Mouse (Mus musculus) layer of hippocampus, adult 18-20 months (tissue): ENCODE data around the gene Bmp5. TPM values are rescaled to one million over a fixed set of nuclear protein-coding genes. Genes with fewer than 3 reads are reported as not detected.

Source experiments
- DNase-seq, 2 experiments: peaks; one replicate each; pipeline ENCODE4 v3.0.0; 2022; ENCODE audit warnings: low spot score in 2 of 2
- total RNA-seq, 2 experiments: library from RNA; stranded (reverse); gene quantifications; 2 replicates each; pipeline ENCODE4 v1.2.3; 2021

Bmp5 gene
- total RNA-seq, 2 experiments from 2014 or later: 1.1 to 1.3 TPM

DNA sequence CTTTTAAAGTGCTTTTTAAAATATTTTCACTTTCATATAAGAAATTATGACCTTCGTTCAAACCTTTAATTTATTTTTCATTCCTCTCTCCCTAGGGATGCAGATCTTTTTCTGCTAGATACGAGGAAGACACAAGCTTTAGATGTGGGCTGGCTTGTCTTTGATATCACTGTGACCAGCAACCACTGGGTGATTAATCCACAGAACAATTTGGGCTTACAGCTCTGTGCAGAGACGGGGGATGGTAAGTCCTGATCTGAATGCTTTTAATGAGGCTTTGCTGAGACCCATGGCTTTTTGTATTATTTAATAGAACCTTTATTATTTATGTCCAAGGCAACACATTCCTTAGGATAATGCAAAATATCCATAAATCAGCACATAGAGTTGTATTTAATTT lies 64.3 kb downstream of the Bmp5 start:
- DNase-seq: no peak

DNA sequence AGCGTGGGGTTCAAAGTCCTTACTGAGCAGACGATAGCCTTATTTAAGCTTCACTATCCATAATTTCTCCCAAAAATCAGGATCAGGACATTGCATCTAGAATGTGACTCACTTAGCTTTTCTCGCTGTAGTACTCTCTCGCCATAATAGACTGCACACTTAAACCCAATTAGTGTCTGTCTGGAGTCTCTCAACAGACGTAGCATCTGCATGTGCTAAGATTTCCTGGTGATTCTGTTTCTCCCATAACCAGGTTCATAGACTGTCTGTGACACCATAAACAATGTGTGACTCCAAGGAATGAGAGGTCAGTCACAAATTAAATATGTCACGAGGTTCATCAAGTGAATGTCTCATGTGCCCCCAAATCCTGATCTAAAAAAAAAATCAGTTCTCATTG lies 65.7 kb downstream of the Bmp5 start:
- DNase-seq: no peak

DNA sequence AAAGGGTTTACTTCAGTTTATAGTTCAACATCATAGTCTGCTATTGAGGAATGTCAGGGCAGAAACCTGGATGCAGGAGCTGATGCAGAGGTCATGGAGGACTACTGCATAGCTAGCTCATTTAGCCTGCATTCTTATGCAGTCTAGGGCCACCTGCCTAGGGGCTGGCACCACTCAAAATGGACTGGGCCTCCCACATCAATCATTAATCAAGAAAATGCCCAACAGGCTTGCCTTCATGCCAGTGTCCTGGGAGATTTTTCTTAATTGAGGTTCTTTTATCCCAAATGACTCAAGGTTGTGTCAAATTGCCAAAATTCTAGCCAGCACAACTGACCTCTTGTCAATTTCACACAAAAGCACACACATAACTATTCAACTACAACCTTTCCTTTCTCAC lies 70.8 kb downstream of the Bmp5 start:
- no peak for DNase-seq

DNA sequence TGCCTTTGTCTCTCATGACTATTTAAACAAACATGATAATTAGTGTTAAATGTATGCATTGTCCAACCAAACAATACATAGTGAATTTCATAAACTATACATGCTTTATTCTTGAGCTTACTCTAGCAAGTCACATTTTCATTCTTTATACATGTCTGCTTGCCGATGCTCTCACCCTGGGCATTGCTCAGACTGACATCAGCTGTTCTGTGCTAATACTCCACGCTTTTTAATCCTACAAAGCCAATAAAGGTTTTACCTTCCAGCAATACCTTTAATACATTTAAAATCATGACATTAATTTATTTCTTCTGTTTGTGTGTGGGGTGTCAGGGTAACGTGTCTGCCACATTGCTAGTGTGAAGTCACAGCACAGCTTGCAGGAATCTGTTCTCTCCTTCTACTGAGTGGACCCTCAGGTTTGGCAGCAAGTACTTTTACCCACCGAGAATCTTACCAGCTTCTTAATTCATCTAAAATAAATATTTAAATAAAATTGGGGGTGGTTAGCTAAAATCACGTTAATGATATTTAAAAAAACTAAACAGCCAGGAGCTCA lies 75.6 kb downstream of the Bmp5 start:
- DNase-seq: no peak

DNA sequence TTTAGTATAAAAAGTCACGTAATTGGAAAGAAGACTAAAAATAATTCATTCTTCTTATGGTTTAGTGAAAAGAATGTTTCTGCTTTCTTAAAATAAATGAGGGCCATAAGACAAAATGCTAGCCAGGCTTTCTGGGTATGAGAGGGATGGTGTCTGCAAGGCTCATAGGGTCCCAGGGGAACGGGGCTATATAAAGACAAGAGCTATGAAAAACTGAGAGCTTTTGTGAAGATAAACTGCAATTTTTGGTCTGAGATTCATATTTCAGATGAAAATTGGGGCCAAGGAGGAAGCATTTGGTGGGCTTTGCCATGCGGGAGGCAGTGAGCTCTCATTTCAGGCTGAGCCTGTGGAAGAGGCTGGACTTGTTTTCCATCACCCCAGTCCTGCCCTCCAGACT lies 83.0 kb downstream of the Bmp5 start:
- DNase-seq: no peak

DNA sequence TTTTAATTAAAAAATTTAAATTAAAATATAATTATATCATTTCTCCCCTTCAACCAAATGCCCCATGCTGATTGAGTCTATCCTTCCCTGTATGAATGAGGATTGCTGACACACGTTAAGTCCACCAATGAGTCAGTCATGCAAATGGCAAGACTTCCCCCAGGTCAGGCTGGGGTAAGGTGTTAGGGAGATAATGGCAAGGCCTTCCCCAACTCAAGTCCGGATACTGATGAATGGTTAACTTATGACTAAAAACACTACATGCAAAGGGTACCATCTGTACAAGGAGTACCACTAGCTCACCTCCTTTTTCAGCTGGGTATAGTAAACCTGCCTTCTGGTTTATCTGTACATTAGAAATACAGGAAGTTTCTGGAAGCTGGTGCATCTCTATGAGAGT lies 83.8 kb downstream of the Bmp5 start:
- no peak for DNase-seq

DNA sequence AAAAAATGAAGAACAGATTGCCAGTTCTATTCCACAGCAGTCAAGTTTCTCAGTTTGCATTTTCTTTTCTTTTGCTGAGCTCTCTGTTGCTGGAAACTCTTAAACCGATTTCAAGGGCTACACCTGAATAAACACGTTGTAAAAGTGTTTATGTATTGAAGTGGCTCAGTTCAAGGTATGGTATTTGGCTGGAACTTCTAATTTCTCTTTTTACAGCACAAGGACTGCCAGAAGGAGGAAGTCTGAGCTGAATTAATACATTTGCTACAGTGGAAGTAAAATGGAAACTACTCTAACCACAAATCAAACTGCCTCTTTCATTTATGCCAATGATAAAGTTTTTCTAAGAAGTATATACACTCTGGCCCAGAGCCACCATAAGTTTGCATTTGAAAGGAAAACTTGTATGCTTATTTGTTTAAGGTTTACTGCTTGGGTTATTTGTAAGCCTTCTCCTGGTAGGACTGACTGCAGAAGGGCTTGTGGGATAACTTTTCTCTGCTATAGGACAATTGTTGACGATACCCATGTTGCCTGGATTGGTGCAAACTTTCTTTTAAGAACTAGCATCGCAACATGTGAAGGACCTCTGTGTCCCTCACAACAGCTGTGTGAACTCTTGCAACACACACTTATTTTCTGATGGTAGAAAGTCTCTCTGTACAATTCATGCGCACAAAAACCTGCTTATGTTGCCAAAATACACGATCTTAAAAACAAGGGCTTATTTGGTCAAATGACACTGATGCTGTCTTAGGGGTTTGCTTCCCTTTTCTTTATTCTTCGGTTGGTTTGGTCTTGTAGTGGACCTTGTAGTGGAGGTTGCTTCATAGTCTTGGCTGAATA lies 95.4 kb downstream of the Bmp5 start:
- no peak for DNase-seq

DNA sequence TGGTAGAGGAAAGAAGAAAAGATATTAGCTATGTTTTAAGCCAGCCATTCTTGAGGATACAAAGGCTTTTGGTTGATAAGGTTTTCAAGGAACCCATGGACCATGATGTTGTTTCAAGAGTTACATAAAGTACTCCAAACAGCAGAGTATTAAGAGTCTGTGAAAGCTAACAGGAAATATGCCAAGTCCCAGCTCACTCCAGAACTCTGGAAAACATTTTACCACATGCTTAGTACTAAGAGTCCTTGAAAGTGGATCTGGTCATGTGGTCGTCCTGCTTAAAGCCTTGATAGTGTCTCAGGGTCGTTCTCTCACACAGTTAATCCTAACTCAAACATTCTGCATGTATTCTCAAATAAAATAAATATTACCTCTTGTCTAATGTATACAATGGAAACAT lies 101.2 kb downstream of the Bmp5 start:
- DNase-seq: no peak

DNA sequence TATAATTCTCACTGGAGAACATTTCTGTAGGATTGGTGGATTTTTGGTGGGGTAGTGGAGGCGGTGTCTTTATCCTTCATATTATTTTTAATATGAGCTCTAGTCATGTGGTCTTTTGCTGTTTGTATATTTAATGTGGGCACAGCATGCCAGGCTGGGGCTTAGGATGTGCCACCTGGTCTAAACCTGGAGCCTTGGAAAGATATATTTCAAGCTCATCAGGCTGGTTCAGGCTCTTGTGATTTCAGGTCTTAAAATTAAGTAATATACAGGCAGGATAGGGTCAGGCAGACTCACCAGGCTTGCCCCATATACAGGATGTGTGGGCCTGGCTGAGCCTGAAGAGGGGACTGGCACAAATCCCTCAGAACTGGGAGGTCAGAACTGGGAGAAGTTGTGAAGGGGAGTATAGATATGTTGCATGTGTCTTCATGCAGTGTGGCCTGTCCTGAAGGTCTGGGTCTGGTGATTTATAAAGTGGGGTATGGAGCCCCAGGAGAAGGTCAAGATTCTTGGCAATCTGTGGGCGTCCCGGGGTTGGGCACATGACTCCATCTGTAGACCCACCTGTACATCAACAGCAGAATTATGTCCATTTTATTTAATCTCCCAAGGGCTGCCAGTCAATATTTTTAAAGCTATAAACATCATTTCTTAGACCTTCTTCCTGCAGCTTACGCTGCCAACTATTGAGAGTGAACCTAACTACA lies 108.5 kb downstream of the Bmp5 start:
- DNase-seq: no peak

DNA sequence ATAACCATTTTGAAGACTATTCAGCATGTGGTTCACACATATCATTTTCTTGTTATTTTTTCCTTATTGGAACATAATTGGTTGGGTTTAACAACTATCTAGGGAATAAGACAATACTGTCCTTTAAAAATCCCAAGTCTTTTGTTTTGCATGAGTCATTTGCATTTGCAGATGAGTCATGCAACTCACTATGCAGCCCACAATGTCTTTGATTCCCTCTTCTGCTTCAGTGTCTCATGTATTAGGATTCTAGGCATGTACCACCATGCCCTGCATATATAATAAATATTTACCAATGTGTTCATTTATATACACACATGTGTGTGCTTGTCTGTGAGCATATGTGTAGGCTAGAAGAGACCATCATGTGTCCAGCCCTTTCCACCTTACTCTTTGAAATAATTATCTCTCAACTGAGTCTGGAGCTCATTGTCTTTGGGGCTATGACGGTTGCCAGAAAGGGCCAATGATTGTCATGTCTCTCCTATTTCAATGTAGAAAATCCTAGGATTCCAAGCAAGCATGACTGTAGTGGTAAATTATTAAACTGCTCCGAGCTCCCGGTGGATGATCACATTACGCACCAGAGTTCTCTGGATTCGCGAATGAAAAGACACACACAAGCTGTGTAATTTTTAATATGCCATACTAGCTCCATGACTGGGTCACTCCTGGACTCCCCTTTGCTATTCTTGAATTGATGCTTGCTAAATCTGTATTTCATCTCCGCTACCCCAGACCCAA lies 111.8 kb downstream of the Bmp5 start:
- DNase-seq: no peak

DNA sequence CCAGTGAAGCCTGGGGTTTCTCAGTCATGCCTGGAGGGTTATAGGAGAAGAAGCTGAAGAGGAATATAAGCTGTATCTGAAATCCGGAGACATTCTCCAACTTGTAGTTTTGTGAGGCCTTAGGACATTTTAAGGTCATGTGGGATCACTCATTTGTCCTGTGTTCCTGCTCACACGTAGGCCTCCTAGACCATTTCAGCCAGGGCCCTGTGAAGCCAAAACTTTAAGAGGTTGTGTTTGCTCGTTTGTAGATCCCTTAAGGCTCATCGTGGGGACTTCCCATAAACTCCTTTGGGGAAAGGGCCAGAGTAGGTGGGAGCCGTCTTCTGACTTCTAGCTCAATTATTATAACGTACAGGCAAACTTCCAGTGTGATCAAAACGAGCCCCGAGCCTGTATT lies 121.8 kb downstream of the Bmp5 start:
- no peak for DNase-seq

DNA sequence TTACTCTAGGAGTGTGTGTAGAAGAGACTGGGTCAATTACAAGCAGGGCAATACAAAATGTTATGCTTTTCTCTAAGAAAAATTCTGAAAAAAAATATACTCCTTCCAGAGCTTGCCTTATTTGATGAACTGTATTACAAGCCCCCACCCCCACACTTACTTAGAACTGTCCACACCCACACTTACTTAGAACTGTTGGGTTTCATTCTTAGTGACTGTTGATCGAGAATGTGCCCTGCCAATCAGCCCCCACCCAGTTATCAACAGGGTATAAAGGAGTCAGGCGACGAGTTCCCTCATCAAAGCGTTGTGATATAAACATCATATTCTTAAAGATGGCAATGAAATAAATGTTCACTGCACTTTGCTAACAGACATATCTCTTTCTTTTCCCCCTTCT lies 122.9 kb downstream of the Bmp5 start:
- no peak for DNase-seq

DNA sequence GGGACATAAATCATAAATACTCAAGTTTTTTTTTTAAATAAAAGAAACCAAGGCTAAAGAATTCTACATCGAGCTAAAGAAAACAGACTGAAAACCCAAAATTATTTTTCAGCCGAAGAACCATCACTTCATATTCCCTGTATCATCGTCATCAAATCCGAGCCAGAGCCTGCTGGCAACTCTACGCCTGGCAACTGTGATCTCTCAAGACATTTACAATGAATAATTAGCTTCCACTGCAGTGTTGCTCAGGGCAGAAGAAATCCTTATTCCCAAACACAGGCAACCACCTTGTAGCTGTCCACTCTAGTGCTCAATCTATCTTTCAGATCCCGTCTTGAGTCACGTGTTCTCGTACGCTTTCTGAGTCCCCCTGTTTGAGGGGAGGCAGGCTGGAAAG lies 126.1 kb downstream of the Bmp5 start:
- no peak for DNase-seq

DNA sequence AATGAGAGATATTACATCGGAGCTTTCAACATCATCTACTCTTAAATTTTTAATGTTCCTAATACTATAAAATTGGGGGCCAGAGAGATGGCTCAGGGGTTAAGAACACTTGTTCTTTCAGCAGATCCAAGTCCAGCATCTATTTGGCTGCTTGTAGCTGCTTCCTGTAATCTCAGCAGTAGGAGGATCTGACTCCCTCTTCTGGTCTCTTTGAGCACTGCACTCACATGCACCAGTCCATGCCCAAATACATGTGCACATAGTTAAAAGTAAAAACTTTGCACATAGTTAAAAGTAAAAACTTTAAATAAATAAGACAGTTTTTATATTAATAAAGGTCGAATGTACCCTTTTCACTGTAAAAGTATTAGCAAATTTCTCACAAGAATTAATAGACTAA lies 130.3 kb downstream of the Bmp5 start:
- peak in 1 of 2 experiments; percentile 7 for DNase-seq

DNA sequence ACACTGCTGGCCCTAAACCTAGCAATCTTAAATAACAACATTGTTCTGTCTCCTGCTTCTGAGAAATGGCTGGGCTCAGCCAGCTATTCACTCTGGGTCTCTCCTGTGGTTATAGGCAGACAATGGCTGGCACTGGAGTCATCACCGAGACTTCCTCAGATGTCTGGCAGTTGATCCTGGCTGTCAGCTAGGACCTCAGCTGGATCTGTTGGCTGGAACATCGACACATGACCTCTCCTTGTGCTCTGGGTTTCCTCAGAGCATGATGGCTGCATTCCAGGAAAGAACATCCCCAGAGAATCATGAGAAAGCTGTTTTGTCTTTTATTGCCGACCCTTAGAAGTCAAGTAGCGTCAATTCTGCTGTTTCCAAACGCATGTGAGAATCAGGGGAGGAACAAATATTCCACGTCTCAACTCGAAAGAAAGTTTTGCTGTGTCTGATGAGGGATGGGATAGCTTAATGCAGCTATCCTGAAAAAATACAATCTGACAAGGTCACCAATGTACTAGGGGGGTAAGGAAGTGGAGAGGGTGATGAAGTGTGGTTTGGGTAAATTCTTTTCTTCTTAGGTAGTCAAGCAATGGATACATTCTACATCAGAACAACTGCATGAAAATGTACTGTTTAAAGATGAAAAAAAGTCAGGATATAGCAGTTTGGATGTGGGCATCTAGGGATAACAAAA lies 135.1 kb downstream of the Bmp5 start:
- no peak for DNase-seq

DNA sequence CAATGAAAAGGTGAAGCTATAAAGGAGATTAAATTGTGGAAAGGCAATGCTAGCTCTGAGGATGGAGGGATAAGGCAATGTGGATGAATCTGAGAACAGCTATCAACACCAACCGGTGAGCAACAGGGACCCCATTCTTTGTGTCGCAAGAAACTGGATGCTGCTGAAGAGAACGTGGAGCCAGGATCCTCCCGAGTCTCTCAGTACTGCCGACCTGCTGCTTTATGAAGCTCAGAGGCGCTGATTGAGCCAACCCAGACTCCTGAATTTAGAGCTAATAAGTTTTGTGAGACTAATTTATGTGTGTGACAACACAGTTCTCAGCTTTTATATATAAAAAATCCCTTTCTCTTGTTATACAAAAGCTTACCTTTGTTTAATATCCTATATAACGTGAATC lies 136.4 kb downstream of the Bmp5 start:
- DNase-seq: no peak

DNA sequence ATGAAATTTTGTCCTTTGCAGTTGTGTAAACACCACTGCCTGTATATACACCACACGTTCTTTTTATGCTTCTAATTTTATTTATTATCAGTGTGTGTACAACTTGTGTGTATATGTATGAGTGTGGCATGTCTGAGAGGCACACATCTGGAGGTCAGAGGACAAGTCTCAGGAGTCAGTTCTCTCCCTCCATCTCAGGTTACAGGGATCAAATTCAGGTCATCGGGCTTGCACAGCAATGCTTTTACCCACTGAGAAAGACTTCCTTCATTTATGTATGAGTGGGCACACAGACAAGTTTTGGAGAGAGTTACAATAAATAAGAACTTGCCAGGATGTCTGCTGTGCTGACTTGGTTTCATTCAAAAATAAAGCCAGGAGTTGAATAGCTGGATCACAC lies 140.9 kb downstream of the Bmp5 start:
- no peak for DNase-seq

DNA sequence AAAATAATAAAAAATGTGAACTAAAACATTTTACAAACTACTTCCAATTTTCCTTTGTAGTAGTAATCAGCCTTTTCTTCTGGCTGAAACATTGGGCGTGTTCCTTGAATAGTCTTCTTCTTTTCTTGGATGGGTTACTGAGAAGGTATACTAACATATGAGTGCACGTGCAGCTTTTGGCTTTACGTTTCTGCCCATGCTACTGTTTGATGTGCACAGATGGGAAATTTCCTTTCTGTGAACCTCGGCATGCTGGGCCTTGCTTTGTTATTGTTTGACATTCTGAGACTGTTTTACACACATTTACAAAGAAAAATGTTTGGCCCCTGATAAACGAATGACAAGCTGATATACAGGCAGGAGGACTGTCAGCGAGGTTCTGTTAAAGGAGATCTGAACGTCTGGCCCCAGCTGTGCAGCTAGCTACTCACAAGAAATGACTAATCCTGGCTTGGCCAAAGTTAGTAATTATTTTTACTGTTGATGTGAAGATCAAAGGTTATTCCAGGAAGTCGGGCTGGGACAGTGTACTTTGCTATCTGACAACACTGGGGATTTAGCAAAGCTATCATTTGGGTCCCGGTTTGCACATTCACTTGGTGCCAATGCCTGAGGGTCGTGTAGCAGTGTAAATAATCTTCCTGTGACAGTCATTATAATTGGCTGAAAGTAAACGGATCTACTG lies 152.2 kb downstream of the Bmp5 start:
- no peak for DNase-seq

DNA sequence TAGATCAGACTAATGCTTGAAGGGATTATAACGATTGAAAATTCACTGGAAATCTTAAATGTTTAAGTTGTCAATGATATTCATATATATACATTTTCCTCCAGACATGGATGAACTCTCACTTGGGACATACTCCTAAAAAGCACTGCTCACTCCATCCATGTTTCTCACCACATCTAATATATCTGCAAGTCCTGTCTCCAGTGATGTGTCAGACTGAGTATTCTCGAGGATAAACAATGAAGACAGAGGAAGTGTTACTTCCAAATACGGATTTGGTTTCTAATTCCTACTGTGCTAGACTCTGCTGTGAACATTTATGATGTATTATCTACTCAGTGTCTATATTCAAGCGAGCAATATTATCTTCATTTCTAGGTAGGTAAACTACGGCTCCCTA lies 152.9 kb downstream of the Bmp5 start:
- no peak for DNase-seq

DNA sequence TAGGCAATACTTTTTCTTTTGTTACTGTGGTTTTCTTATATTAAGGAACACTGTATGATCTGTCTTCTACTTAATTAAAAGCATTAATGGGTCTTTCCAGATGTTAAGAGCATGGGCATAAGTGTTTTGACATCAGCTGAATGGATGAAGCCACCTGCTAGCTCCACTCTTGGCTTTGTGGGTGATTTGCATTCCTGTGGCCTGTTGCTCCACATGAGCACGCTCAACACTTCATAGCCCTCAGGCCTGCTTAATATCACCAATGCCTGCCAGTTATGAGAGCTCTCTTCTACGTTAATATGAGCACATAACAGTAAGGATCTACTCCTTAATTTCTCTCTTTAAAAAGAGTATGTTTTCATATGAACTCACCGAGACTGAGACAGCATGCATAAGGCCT lies 169.5 kb downstream of the Bmp5 start:
- DNase-seq: no peak
